Mouse (Mus musculus): ENCODE results near the gene Hs2st1.

Gene Hs2st1

DNA sequence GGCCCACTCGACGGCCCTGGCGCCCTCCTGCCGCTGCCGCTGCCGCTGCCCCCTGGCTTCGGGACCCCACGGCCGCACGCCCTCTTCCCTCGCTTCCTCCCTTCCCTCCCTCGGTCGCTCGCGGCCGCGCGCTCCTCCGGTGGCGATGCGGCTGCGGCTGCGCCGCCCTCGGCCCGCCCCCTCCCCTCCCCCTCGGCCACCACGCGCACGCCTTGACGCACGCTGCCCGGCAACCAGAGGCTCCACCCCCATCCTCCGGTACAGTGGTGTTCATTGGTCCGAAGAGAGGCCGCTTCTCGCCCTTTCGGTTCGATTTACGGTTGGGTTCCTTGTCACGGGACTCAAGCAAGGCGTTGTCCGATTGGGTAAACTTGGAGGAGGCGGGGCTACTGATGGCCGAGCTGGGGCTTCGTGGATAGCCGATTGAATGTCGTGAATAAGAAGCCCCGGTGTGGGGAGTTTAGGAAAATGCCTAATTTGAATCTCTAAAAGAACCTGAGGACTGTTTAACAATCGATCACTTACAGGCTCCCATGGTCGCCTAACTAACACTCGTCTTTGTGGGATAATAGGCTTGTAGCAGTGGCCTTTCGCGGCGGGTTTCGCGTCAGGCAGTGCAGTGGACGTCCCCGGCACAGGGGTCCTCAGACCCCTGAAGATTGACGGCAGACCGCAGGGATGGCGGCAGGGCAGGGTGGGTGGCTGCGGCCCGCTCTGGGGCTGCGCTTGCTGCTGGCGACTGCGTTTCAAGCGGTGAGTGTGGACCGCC lies at the start of gene Hs2st1, which contains the start of gene Selenof:
Gene Hs2st1, minus strand, starts transcription at position 135 of the 769 bp plus-strand sequence.
Gene Selenof, plus strand, starts transcription at position 258 of the 769 bp plus-strand sequence.
- DNase-seq: peak; percentile 97 to 100

DNA sequence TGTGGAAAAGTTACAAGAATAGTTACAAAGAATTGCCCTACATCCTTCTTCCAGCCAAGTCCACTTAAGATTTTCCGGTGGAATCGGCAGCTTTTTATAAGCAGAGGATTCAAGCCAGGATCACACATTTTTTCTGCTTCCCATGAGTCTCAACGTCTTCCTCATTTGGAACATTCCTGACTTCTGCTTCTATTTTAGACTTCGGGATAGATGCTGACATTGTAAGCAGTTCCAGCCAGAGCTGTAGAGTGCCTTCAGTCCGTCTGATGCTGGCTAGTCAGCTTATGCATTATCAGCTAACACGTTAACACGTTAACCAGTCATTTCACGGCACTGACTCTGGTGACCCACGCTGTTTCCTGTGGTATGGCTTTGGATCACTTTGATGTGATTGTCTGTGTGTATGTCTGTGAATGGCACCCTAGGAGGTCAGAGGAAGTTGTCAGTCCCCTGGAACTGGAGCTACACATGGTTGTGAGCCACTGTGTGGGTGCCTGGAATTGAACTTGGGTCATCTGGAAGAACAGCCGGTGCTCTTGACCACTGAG lies 47.7 kb upstream of the Hs2st1 start:
- peak in 1 of 2 experiments; percentile 50 for DNase-seq

DNA sequence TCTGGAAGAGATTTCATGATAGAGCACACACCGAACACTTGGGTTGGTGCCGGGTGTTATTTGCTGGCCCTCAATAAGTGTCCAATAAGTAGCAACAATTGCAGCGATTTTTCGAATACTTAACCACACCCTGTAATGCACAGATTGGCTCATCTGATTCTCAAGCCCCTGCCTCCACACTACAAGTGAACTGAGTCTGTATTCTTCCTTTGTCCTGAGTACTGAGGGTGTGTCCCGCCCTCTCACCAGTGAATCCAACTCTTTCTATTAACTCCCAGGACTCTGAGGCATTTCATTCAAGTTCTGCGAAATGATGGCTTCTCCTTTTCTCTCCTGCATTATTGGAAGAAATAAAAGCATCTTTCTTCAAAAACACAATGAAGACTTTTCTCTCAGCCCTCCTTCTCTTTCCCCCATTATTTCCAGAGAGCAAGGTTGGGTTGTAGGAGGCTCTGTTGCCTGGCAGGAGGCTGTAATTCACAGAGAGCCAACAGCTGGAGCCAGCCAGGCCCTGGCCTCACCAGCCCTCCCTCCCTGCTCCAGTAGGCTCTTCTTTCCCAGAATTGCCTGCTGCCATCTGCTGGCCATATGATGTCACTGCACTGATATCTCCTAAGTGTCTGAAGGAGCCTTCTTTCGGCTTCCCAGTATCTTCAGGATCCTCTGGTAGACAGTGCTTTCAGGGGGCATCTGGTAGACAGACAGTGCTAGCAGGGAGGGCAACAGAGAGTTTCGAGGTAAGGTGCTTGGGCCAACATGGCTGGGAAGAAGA lies 46.9 kb upstream of the Hs2st1 start:
- peak; percentile 83 to 90 for DNase-seq

DNA sequence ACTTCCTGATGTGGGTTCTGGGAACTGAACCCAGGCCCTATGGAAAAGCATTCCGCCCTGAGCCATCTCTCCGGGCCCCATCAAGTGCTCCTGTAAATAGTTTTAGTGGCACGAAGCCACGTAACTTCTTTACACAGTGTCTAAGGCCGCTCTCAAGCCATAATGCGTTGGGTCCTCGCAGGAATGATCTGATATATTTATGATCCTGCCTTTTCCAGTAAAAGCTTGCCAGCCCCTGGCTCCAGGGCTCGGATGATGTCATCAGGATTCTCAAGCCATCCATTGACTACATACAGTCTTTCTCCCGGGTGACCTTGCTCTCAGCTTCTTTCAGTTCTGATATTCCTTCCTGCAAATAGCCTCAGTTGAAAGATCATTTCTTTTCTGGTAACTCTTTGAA lies 45.5 kb upstream of the Hs2st1 start:
- no peak for DNase-seq

DNA sequence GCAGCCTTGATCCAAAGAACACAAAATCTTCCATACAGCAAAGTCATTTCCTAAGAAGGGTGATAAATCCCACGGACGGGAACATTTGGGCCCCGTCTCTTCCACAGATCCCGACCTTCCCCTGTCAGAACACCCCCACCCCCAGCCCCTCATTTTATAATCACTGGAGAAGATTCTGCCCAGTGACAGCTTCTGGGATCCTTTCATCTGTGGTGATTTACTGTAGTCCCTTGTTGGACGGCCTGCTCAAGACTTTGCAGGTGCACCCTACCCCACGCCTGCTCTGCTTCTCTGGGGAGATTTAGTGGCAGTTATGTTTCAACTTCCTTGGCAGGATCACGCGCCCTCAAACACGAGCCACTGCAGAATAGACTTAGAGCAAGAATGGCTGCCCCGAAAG lies 44.7 kb upstream of the Hs2st1 start:
- DNase-seq: peak in 1 of 2 experiments; percentile 30

DNA sequence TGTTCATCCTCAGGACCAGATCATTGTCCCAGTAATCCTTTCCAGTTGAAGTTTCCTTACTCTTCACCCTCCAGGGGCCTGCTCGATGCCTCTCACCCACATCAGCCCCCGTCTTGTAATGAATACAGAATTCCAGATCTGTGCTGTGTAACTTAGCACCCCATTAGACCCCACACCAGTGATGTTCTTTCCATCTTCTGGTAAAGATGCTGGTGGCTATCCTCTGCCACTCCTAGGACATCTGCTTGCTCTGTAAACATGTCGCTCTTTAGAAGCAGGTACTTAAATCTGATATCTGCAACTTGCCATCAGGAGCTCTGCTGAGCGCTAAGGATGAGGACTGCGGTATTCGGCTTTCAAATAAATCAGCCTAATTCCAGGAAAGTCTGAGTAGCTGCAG lies 44.3 kb upstream of the Hs2st1 start:
- DNase-seq: no peak

DNA sequence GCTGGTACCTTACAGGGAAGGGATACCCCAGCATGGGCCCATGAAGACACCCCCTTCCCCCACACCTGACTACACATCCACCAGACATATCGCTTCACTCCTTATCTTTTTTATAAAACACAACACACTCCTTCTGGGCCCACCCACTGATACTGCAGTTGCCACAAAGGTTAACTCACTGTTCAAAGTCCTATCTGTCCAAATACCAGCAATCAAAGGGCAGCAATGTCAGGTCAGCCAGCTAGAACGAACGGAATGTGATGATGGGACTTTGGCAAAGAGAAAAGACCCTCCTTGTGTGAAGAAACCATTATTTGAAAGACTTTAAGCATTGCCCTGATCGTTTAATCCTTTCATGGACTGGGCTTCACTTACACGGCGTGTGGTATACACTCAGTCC lies 42.4 kb upstream of the Hs2st1 start:
- DNase-seq: no peak

DNA sequence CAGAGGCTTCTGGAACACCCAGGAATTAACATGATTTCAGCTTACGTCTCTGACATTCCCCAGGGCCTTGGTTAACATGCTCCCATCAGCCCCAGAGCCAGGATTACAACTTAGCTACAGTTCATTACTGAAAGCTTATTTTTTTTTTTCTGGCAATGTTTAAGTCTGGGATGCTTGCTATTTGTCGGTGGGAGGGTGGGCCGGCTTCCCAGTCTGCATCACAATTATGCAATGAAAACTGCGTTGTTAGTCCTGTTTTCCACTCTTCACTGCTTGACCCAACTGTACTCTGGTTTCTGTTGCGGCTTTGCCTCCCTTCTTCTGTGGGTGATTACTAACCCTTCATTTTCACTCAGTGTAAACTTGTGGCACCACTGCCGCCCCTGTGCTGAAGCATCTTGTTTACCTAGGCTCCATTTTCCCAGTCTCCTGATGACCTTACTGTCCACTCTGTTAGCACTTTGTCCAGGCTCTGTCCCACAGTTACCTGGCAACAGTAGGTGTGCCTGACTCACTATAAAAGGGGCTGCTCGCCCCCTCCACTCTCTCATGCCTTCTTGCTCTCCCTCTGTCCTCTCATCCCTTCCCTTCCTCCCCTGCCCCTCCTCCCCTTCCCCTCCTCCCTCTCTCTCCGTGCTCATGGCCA lies 41.8 kb upstream of the Hs2st1 start:
- no peak for DNase-seq

DNA sequence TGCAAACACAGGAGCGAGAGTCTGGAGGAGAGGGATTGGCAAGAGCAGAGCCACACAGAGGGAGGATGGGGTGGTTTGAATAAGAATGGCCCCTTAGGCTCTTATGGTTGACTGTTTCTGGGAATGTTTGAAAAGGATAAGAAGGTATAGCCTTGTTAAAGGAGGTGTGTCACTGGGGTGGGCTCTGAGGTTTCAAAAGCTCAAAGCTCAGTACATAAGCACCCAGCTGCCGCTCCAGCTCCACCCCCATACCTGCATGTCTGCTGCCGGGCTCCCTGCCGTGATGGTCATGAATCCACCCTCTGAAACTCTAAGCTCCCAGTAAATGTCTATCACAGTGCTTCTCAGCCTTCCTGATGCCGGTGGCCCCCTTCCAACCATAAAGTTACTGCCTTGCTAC lies 40.8 kb upstream of the Hs2st1 start:
- no peak for DNase-seq

DNA sequence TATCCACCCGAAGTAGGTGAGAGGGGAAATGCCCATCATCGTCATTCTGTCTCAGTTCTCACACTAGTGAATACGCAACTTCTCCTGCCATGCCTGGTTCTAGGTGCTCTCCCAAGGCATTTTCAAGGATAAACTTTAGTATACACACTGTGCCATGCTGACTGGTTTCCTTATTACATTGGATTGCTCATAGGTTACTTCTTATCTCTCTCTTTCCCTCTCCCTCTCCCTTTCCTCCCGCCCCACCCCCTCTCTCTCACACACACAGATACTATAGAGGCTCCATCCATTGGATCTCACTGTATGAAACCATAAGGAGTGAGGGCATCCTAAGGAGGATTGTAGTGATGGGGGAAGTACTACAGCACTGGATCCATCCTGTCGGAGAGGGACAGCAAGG lies 38.1 kb upstream of the Hs2st1 start:
- no peak for DNase-seq

DNA sequence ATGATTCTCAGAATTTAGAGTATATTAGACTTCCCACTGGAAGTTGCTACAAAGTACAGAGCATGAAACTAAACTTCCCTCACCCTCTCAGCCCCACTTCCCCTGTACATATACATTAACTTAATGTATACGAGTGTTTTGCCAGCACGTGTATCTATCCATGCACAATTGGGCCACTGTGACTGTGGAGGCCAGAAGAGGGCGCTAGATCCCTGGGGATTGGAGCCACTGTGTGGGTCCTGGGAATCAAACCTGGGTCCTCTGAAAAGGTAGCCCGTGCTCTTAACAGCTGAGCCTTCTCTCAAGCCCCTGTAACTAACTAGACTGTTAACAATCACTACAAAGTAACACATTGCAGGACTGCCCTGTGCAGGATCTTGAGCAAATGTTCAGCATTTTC lies 36.5 kb upstream of the Hs2st1 start:
- DNase-seq: peak in 1 of 2 experiments; percentile 48

DNA sequence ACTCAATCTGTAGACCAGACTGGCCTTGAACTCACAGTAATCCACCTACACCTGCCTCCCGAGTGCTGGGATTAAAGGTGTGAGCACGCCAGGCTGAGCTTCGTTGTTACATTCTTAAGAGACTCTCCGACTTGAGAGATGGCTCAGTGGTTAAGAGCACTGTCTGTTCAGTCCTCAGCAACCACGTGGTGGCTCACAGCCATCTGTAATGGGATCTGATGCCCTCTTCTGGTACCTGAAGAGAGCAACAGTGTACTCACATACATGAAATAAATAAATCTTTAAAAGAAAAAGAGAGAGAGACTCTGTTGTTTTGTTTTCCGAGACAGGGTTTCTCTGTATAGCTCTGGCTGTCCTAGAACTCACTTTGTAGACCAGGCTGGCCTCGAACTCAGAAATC lies 35.8 kb upstream of the Hs2st1 start:
- peak in 1 of 2 experiments; percentile 21 for DNase-seq

DNA sequence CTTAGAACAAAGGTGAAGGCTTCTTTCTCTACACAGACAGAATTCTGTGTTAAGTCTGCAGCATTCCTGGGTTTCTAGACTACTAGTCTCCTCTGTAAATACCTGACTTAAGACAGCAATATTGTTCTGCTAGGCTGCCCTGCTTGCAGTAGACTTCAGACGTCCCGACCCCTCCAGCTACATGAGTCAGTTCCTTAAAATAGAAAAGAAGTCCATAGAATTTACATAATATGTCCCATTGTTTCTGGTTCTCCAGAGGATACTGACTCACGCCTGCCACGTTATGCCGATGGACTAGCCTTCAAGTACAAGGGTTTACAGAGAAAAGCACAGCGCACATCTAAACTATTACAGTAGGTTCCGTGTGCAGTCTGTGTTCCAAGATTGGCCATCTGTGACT lies 34.2 kb upstream of the Hs2st1 start:
- no peak for DNase-seq

DNA sequence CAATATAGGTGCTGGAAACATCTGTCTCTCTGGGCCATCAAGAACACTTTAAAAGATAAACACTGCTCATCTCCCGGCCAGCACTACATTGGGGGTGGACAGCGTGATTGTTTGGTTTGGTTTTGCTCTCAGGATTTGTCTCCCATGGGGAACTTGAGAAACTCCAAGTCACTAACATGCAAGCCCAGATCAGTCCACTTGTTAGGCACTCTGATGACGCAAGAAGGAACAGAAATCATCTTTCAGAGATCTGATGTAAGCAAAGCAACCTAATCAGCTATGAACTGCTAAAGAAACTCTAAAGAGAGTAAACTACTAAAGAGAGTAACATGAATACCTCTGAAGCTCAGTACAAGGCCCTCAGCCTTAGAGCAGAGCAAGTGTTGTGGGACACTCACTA lies 33.6 kb upstream of the Hs2st1 start:
- no peak for DNase-seq

DNA sequence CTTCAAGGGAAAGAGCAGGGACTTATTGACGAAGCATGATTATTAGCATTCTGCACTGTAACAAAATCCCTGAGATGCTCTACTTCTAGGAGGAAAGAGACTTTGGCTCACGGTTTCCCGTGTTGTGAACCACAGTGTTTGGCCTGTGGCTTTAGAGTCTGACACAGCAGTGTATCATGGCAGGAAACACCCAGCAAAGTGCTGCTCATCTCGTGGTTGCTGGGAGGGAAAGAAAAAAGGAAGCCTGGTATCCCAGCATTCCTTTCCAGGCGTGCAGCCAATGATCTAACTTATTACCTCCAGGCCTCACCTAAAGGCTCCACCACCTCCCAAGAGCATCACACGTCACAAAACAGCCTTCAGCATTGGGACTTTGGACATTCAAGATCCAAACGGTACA lies 32.8 kb upstream of the Hs2st1 start:
- DNase-seq: no peak

DNA sequence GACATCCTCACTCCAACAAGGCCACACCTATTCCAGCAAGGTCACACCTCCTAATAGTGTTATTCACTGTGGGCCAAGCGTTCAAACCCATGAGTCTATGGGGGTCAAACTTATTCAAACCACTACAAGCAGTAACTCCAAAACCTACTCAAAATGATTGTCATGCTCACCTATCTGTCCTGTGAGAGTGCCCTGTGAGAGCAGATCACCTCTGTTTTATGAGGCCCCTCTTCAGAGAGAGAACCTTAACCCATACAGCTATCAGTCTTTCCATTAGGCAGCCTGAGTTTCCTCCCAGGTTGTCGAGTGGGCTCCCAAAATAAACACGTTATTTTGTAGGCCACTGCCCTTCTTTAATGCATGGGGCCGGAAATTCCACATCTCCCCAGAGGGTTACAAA lies 32.4 kb upstream of the Hs2st1 start:
- no peak for DNase-seq

DNA sequence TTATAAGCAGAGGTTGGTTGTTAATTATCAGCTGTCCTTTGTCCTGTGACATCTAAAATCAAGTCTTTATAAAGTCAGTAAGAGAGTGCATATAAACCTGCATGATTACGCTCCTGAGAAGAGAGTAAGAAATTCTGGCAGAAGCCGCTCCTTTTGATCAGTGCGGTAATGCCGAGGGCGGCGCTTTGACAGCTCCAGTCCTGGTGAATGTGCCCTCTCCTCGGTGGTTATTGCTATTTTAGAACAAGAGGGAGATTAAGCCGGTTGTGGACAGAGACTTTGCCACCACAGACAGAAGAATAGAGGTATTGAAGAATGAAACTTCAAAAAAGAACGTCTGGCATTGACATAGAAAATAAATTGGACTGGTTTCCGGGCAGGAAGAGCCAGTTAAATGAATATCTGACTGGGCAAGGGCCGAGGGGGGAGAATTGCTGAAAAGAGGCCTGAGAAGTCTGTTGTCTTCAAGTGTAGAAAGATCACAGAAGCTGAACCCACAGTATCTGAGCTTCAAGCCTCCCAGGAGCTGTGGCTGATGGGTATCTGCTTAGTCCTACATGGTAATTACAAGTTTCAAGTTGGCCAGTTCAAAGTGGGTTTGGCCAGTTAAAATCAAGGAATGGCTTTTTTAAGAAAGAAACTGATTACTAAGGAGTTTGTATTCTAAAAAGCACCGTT lies 27.9 kb upstream of the Hs2st1 start:
- no peak for DNase-seq

DNA sequence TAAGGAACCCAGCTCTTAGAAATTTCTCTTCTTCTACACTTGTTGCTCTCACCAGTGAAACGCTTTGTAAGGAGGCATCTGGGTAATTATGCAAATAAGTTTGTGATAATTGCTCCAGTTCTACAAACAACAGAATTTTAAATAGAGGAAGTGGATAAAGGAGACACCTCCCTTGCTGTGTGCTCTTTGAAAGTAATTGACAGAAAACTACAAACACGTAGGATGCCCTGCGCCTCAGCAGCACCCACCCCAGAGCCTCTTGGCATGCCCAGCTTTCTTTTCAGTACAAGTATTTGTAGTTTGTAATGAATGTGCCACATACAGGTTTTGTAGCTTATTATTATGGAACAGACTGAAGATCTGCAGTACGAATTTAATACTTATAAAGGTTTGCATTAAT lies 27.1 kb upstream of the Hs2st1 start:
- no peak for DNase-seq

DNA sequence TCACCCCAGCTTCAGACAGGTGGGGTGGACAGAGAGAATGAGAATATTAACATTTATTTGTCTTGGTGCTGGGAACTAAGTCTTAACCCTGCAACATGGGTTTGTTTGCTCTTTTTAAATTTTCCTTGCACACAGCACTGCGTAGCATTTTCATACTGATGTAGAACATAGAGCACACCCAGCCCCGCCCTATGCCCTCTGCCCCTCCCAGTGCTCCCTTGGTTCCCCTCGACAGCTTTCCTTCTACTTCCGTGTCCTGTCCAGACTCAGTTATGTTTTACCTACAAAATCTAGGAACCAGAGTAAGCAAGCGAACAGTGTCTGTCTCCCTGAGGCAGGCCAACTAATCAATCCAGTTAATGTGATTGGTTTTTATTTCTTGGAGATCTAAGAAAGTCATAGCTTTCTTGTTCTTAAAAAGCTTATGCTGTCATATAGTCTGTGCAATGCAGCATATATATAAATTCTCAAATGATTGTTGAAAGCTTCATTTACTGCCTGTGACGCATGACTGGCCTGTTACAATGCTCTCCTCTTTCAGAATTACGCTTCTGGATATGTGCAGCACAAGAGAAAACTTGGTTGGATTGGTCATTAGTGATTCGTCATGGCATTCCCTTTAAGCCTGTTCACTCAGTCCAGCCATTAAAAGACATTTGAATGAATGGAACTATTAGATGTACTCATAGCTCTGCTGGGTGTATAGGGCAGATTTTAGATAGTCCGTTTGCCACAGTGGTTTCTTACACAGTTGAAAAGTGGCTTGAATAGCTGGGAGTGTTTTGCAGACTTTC lies 23.2 kb upstream of the Hs2st1 start:
- DNase-seq: no peak

DNA sequence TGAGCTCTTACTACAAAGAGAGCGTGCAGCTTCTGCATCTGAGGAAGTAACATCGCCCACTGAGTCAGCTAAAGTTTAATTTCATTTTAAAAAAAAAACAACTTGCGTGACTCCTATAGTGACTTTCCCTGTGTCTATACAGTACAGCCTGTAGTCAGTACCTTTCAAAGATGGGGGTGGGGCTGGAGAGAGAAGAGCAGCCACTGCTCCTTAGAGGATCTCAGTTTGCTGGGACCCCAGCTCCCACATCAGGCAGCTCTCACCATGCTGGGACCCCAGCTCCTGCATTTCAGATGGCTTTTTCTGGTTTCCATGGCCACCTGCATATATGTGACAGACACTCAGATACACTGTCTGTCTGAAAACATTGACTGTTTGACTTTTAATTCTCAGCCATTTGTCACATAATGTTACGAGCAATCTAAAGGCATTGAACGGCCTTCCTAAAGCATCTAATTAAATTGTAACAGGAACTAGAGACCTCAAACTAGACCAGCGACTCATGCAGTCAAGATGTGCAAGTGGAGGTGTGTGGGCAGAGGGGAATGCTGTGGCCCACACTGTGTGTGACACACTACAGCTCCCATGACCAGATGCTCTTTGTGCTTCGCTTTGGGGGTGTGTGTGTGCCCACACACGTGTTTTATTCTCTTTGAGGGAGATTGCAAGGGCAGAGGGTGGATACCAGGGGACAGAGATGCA lies 19.4 kb upstream of the Hs2st1 start:
- no peak for DNase-seq

DNA sequence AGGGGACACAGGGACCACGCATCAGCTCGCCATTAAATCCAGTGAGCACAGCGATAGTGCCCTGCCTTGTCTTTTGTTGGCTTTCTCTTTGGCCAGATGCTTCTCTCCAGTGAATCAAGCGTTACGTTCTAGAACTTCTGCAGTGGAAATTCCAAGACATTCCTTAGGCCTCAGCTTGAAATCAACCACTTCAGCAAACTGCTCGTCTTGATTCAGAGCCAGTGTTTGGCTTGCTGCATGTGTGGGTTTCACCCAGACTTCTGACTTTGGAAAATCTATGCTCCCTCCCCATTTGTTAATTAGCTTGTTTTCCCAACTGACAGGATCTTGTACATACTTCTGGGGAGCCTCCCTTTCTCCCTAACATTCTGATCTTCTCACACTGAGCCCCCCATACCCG lies 16.8 kb upstream of the Hs2st1 start:
- DNase-seq: peak in 1 of 2 experiments; percentile 23

Data from kidney, postnatal 36 days (tissue).